Comparison of ENCODE assay signal across 13 mouse cellular contexts in the genomic region with DNA sequence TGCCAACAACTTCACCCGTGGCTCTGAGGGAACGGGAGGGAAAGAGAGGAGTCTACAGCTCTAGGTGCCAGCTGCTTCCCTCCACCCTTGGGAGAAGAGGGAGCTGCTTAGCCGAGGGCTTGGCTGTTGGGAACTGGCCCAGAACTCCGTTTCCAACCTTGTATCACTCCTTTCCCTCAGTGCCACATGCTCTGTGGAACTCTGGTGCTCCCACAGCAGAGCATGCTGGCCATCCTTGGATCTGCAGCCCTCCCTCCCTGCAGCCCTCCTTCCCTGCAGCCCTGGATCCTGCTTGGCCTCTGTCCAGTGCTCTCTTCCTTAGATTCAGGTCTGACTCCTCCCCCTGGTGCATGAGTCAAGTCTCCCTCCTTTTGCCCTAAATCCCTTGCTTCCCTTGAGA.
A peak's percentile ranks its signal among the peaks of the same experiment; 100 is the strongest.
DNase-seq lines count a peak whose midpoint lies in the region; ATAC-seq and TF ChIP-seq lines count a peak whose summit lies in the region.
"Had no signal": no experiment of that assay in that cellular context is flagged by ENCODE, and none has a peak within 500 bp of the region (broad histone marks: within the 10 kb centered on the region; RNA-seq: fewer than 3 reads in every experiment).

No protein-coding gene starts in this region.

- no peaks in the 10 kb centered on the region for H3K9me3 ChIP-seq in heart, postnatal 0 days (replicated peaks; ENCODE audit: control insufficient read depth, low read length)
- no peaks in the 10 kb centered on the region for H3K9me3 ChIP-seq in heart, embryonic 10.5 days
- H3K9me3 ChIP-seq in midbrain, postnatal 0 days (ENCODE audit: low read length) = no peaks in the 10 kb centered on the region
- H3K9me3 ChIP-seq in midbrain, embryonic 13.5 days = no peaks in the 10 kb centered on the region
- no peaks in the 10 kb centered on the region for H3K9me3 ChIP-seq in stomach, embryonic 14.5 days (ENCODE audit: control insufficient read depth, low read depth, low read length)
- H3K9me3 ChIP-seq: embryonic facial prominence, embryonic 12.5 days; midbrain, embryonic 15.5 days had no signal

- no peak; the same call in 1 of the 2 replicates for ATAC-seq in heart, postnatal 0 days (ENCODE audit: insufficient read depth, low read depth)
- ATAC-seq in midbrain, postnatal 0 days (ENCODE audit: low FRiP score) = 0 out of 2 replicates have a peak, but pooled peaks have one; percentile 24
- ATAC-seq in midbrain, embryonic 13.5 days = no peak
- ATAC-seq in stomach, embryonic 14.5 days (ENCODE audit: insufficient number of reproducible peaks, insufficient read depth, low FRiP score, low read depth) = peak; percentile 65; the same call in 1 of the 2 replicates
- ATAC-seq: midbrain, embryonic 15.5 days had no signal

- 52% methylated on average over 4 of the region's 4 CpGs for WGBS in heart, postnatal 0 days
- 67% methylated on average over 4 of the region's 4 CpGs for WGBS in heart, embryonic 10.5 days
- 71% methylated on average over 4 of the region's 4 CpGs for WGBS in midbrain, postnatal 0 days
- WGBS in midbrain, embryonic 13.5 days = 71% methylated on average over 4 of the region's 4 CpGs
- 63% methylated on average over 4 of the region's 4 CpGs for WGBS in stomach, embryonic 14.5 days

- H3K27me3 ChIP-seq in heart, postnatal 0 days (ENCODE audit: control insufficient read depth, insufficient read depth, low read length) = no peaks in the 10 kb centered on the region
- H3K27me3 ChIP-seq in heart, embryonic 10.5 days (ENCODE audit: insufficient read depth, poor library complexity, severe bottlenecking) = peaks cover 6% of the 10 kb centered on the region; the same call in 1 of the 2 replicates
- H3K27me3 ChIP-seq in midbrain, postnatal 0 days (ENCODE audit: insufficient read depth, low read length) = no peaks in the 10 kb centered on the region
- H3K27me3 ChIP-seq in midbrain, embryonic 13.5 days = no peaks in the 10 kb centered on the region
- H3K27me3 ChIP-seq in stomach, embryonic 14.5 days (ENCODE audit: control insufficient read depth, insufficient read depth, low read length) = no peaks in the 10 kb centered on the region
- H3K27me3 ChIP-seq: embryonic facial prominence, embryonic 12.5 days; midbrain, embryonic 15.5 days had no signal

- H3K4me1 ChIP-seq in heart, postnatal 0 days (ENCODE audit: control insufficient read depth, insufficient read depth) = no peaks in the 10 kb centered on the region
- H3K4me1 ChIP-seq in heart, embryonic 10.5 days = peaks cover 16% of the 10 kb centered on the region
- H3K4me1 ChIP-seq in midbrain, postnatal 0 days (ENCODE audit: insufficient read depth, low read length) = peaks cover 4% of the 10 kb centered on the region; the same call in 1 of the 2 replicates
- H3K4me1 ChIP-seq in midbrain, embryonic 13.5 days (replicated peaks) = peaks cover 5% of the 10 kb centered on the region; the same call in 1 of the 2 replicates
- H3K4me1 ChIP-seq in brown adipose tissue, adult 24 weeks (ENCODE audit: control insufficient read depth, insufficient read depth, insufficient read length, low read length) = peaks cover 9% of the 10 kb centered on the region
- no peaks in the 10 kb centered on the region for H3K4me1 ChIP-seq in stomach, embryonic 14.5 days (ENCODE audit: control insufficient read depth, insufficient read depth, low read length)
- H3K4me1 ChIP-seq: embryonic facial prominence, embryonic 12.5 days had no signal

- H3K4me2 ChIP-seq in heart, postnatal 0 days (ENCODE audit: low read depth, low read length) = no peak overlapping the region
- no peak overlapping the region for H3K4me2 ChIP-seq in midbrain, postnatal 0 days (ENCODE audit: low read depth, low read length, poor library complexity, severe bottlenecking)
- no peak overlapping the region for H3K4me2 ChIP-seq in midbrain, embryonic 13.5 days (replicated peaks)
- H3K4me2 ChIP-seq in stomach, embryonic 14.5 days (replicated peaks; ENCODE audit: low read depth, low read length) = no peak overlapping the region
- H3K4me2 ChIP-seq: embryonic facial prominence, embryonic 12.5 days; midbrain, embryonic 15.5 days had no signal

- TF ChIP-seq CTCF in heart, postnatal 0 days (IDR thresholded peaks at IDR 0.05; ENCODE audit: low read depth) = peak; percentile 9; the same call in 1 of the 2 replicates
- peak; percentile 19; the same call in 1 of the 2 replicates for TF ChIP-seq CTCF in midbrain, postnatal 0 days (IDR thresholded peaks at IDR 0.05)

- no peak overlapping the region for H3K27ac ChIP-seq in heart, postnatal 0 days (ENCODE audit: low read depth)
- H3K27ac ChIP-seq in heart, embryonic 10.5 days = no peak overlapping the region
- no peak overlapping the region for H3K27ac ChIP-seq in midbrain, postnatal 0 days (ENCODE audit: low read depth, low read length)
- no peak overlapping the region for H3K27ac ChIP-seq in midbrain, embryonic 13.5 days
- H3K27ac ChIP-seq in brown adipose tissue, adult 24 weeks (replicated peaks; ENCODE audit: low read depth, low read length) = 0 out of 2 replicates have a peak overlapping the region, but pooled peaks have one; percentile 47
- H3K27ac ChIP-seq in stomach, embryonic 14.5 days (ENCODE audit: low read length) = no peak overlapping the region
- H3K27ac ChIP-seq: embryonic facial prominence, embryonic 12.5 days; liver, embryonic 14.5 days; midbrain, embryonic 15.5 days had no signal

- no peak for DNase-seq in heart, postnatal 0 days (ENCODE audit: low spot score)
- no peak for DNase-seq in heart, embryonic 10.5 days (ENCODE audit: low spot score)
- DNase-seq in midbrain, postnatal 0 days (ENCODE audit: low spot score) = peak; percentile 58
- no peak for DNase-seq in spleen, adult 18-20 months
- no peak for DNase-seq in kidney, adult 11 months
- DNase-seq: heart, postnatal 36 days; thymus, adult 18-20 months had no signal

- H3K36me3 ChIP-seq in heart, postnatal 0 days (replicated peaks; ENCODE audit: control insufficient read depth, insufficient read depth, low read length) = no peaks in the 10 kb centered on the region
- no peaks in the 10 kb centered on the region for H3K36me3 ChIP-seq in heart, embryonic 10.5 days
- H3K36me3 ChIP-seq in midbrain, postnatal 0 days (ENCODE audit: insufficient read depth, low read length) = 0 out of 2 replicates have a peak, but pooled peaks cover 5% of the 10 kb centered on the region
- H3K36me3 ChIP-seq in midbrain, embryonic 13.5 days = no peaks in the 10 kb centered on the region
- H3K36me3 ChIP-seq in stomach, embryonic 14.5 days (ENCODE audit: control insufficient read depth, insufficient read depth, low read length) = no peaks in the 10 kb centered on the region
- H3K36me3 ChIP-seq: embryonic facial prominence, embryonic 12.5 days; midbrain, embryonic 15.5 days had no signal

- TF ChIP-seq EP300 in heart, postnatal 0 days (IDR thresholded peaks at IDR 0.05; ENCODE audit: low read depth) = no peak

- H3K9ac ChIP-seq in heart, postnatal 0 days (replicated peaks; ENCODE audit: low read depth, low read length) = no peak overlapping the region
- no peak overlapping the region for H3K9ac ChIP-seq in midbrain, postnatal 0 days (replicated peaks; ENCODE audit: low read length, poor library complexity, severe bottlenecking)
- H3K9ac ChIP-seq in midbrain, embryonic 13.5 days (replicated peaks) = no peak overlapping the region
- no peak overlapping the region for H3K9ac ChIP-seq in stomach, embryonic 14.5 days (replicated peaks; ENCODE audit: low read depth, low read length)
- H3K9ac ChIP-seq: embryonic facial prominence, embryonic 12.5 days; liver, embryonic 14.5 days; midbrain, embryonic 15.5 days had no signal

- H3K4me3 ChIP-seq in heart, postnatal 0 days (ENCODE audit: low read depth, low read length) = no peak overlapping the region
- no peak overlapping the region for H3K4me3 ChIP-seq in heart, embryonic 10.5 days
- no peak overlapping the region for H3K4me3 ChIP-seq in midbrain, postnatal 0 days (ENCODE audit: low read depth, low read length)
- no peak overlapping the region for H3K4me3 ChIP-seq in midbrain, embryonic 13.5 days (replicated peaks)
- no peak overlapping the region for H3K4me3 ChIP-seq in brown adipose tissue, adult 24 weeks (ENCODE audit: insufficient read depth, low read depth, low read length)
- H3K4me3 ChIP-seq in stomach, embryonic 14.5 days (ENCODE audit: low read depth, low read length) = no peak overlapping the region
- H3K4me3 ChIP-seq: embryonic facial prominence, embryonic 12.5 days; midbrain, embryonic 15.5 days had no signal

Comparison
In these comparisons a context has a peak if more than half of its experiments do, and no peak if none do; other contexts are left out.
1. ATAC-seq: peak in midbrain, postnatal 0 days (single experiment) and stomach, embryonic 14.5 days (single experiment); none in heart, postnatal 0 days (single experiment) and midbrain, embryonic 13.5 days (single experiment).